Mouse (Mus musculus): ENCODE measurements at regions not wholly inside any gene's neighbourhood (a gene's known extent, or its start where the extent isn't known, plus 50 kb on each side); places are given as distances from the start of the nearest gene placed in this dataset.

GRCm38 (mm10) chr8:126848369-126849105 is 97.1 kb downstream of the Tomm20 start:
- TF ChIP-seq USF1 (IDR thresholded peaks at IDR 0.05; ENCODE audit: low read depth): no peak
- TF ChIP-seq FOSL1 (IDR thresholded peaks at IDR 0.05; ENCODE audit: insufficient read depth, low read length, poor library complexity, severe bottlenecking): no peak
- TF ChIP-seq CTCF (IDR thresholded peaks at IDR 0.05; ENCODE audit: control insufficient read depth, insufficient read depth, insufficient read length): no peak
- no peak for TF ChIP-seq CEBPB (IDR thresholded peaks at IDR 0.05; ENCODE audit: low read depth)
- TF ChIP-seq MYOD1 (IDR thresholded peaks at IDR 0.05; ENCODE audit: control insufficient read depth, insufficient read length, low read depth): no peak
- TF ChIP-seq MYOG (IDR thresholded peaks at IDR 0.05; ENCODE audit: control insufficient read depth, extremely low read depth, insufficient read length): no peak
- TF ChIP-seq MAX (IDR thresholded peaks at IDR 0.05): no peak
- no peaks in the 10 kb centered on the region for H3K79me2 ChIP-seq (ENCODE audit: control insufficient read depth, insufficient read depth)
- H3K79me3 ChIP-seq (ENCODE audit: low read depth): no peaks in the 10 kb centered on the region
- no peaks in the 10 kb centered on the region for H3K36me3 ChIP-seq (ENCODE audit: control insufficient read depth, insufficient read depth)
- H3K4me3 ChIP-seq (ENCODE audit: insufficient read depth, poor library complexity, severe bottlenecking): no peak overlapping the region
- no peaks in the 10 kb centered on the region for H3K27me3 ChIP-seq (ENCODE audit: control insufficient read depth, insufficient read depth, insufficient read length)
- no peak overlapping the region for H3ac ChIP-seq (ENCODE audit: control insufficient read depth, insufficient read length, low read depth)

- Histone ChIP-seq H3K4me3 (ENCODE audit: insufficient read depth, poor library complexity, severe bottlenecking) (no peak overlapping the region), H3K27me3 (ENCODE audit: control insufficient read depth, insufficient read depth, insufficient read length) (no peaks in the 10 kb centered on the region)
Observed at GRCm38 (mm10) chr8:126847664-126848353, 97.8 kb downstream of the Tomm20 start.

GRCm38 (mm10) chr8:126846188-126846565 is 99.5 kb downstream of the Tomm20 start:
- TF ChIP-seq USF1 (IDR thresholded peaks at IDR 0.05; ENCODE audit: low read depth) (no peak), MYOG (IDR thresholded peaks at IDR 0.05; ENCODE audit: control insufficient read depth, extremely low read depth, insufficient read length) (no peak), CTCF (IDR thresholded peaks at IDR 0.05; ENCODE audit: control insufficient read depth, insufficient read depth, insufficient read length) (no peak), CEBPB (IDR thresholded peaks at IDR 0.05; ENCODE audit: low read depth) (no peak), FOSL1 (IDR thresholded peaks at IDR 0.05; ENCODE audit: insufficient read depth, low read length, poor library complexity, severe bottlenecking) (no peak), MYOD1 (IDR thresholded peaks at IDR 0.05; ENCODE audit: control insufficient read depth, insufficient read length, low read depth) (no peak), MAX (IDR thresholded peaks at IDR 0.05) (no peak)

More at GRCm38 (mm10) chr8:126847664-126848353, 97.8 kb downstream of the Tomm20 start:
- Histone ChIP-seq H3K79me3 (ENCODE audit: low read depth) (no peaks in the 10 kb centered on the region), H3ac (ENCODE audit: control insufficient read depth, insufficient read length, low read depth) (no peak overlapping the region), H3K79me2 (ENCODE audit: control insufficient read depth, insufficient read depth) (no peaks in the 10 kb centered on the region), H3K36me3 (ENCODE audit: control insufficient read depth, insufficient read depth) (no peaks in the 10 kb centered on the region)
- TF ChIP-seq USF1 (IDR thresholded peaks at IDR 0.05; ENCODE audit: low read depth) (no peak), CTCF (IDR thresholded peaks at IDR 0.05; ENCODE audit: control insufficient read depth, insufficient read depth, insufficient read length) (no peak), CEBPB (IDR thresholded peaks at IDR 0.05; ENCODE audit: low read depth) (peak; percentile 30), FOSL1 (IDR thresholded peaks at IDR 0.05; ENCODE audit: insufficient read depth, low read length, poor library complexity, severe bottlenecking) (no peak), MAX (IDR thresholded peaks at IDR 0.05) (peak; percentile 82), MYOG (IDR thresholded peaks at IDR 0.05; ENCODE audit: control insufficient read depth, extremely low read depth, insufficient read length) (no peak), MYOD1 (IDR thresholded peaks at IDR 0.05; ENCODE audit: control insufficient read depth, insufficient read length, low read depth) (peak; percentile 81)

GRCm38 (mm10) chr8:126845530-126846187 is 100.0 kb downstream of the Tomm20 start:
- H3K79me3 ChIP-seq (ENCODE audit: low read depth): no peaks in the 10 kb centered on the region
- no peak for TF ChIP-seq MAX (IDR thresholded peaks at IDR 0.05)
- no peak for TF ChIP-seq CEBPB (IDR thresholded peaks at IDR 0.05; ENCODE audit: low read depth)
- TF ChIP-seq USF1 (IDR thresholded peaks at IDR 0.05; ENCODE audit: low read depth): no peak
- TF ChIP-seq CTCF (IDR thresholded peaks at IDR 0.05; ENCODE audit: control insufficient read depth, insufficient read depth, insufficient read length): no peak
- H3K36me3 ChIP-seq (ENCODE audit: control insufficient read depth, insufficient read depth): no peaks in the 10 kb centered on the region
- H3K27me3 ChIP-seq (ENCODE audit: control insufficient read depth, insufficient read depth, insufficient read length): no peaks in the 10 kb centered on the region
- no peak overlapping the region for H3ac ChIP-seq (ENCODE audit: control insufficient read depth, insufficient read length, low read depth)
- no peak overlapping the region for H3K4me3 ChIP-seq (ENCODE audit: insufficient read depth, poor library complexity, severe bottlenecking)
- no peaks in the 10 kb centered on the region for H3K79me2 ChIP-seq (ENCODE audit: control insufficient read depth, insufficient read depth)

More at GRCm38 (mm10) chr8:126846188-126846565, 99.5 kb downstream of the Tomm20 start:
- no peak overlapping the region for H3K4me3 ChIP-seq (ENCODE audit: insufficient read depth, poor library complexity, severe bottlenecking)
- H3K79me3 ChIP-seq (ENCODE audit: low read depth): no peaks in the 10 kb centered on the region
- H3ac ChIP-seq (ENCODE audit: control insufficient read depth, insufficient read length, low read depth): no peak overlapping the region
- H3K27me3 ChIP-seq (ENCODE audit: control insufficient read depth, insufficient read depth, insufficient read length): no peaks in the 10 kb centered on the region
- H3K79me2 ChIP-seq (ENCODE audit: control insufficient read depth, insufficient read depth): no peaks in the 10 kb centered on the region
- H3K36me3 ChIP-seq (ENCODE audit: control insufficient read depth, insufficient read depth): no peaks in the 10 kb centered on the region

- Histone ChIP-seq H3K27me3 (ENCODE audit: control insufficient read depth, insufficient read depth, insufficient read length) (no peaks in the 10 kb centered on the region), H3K79me2 (ENCODE audit: control insufficient read depth, insufficient read depth) (no peaks in the 10 kb centered on the region), H3ac (ENCODE audit: control insufficient read depth, insufficient read length, low read depth) (no peak overlapping the region), H3K79me3 (ENCODE audit: low read depth) (no peaks in the 10 kb centered on the region), H3K4me3 (ENCODE audit: insufficient read depth, poor library complexity, severe bottlenecking) (no peak overlapping the region), H3K36me3 (ENCODE audit: control insufficient read depth, insufficient read depth) (no peaks in the 10 kb centered on the region)
- TF ChIP-seq CTCF (IDR thresholded peaks at IDR 0.05; ENCODE audit: control insufficient read depth, insufficient read depth, insufficient read length) (no peak), USF1 (IDR thresholded peaks at IDR 0.05; ENCODE audit: low read depth) (no peak), MYOD1 (IDR thresholded peaks at IDR 0.05; ENCODE audit: control insufficient read depth, insufficient read length, low read depth) (no peak), MAX (IDR thresholded peaks at IDR 0.05) (no peak), MYOG (IDR thresholded peaks at IDR 0.05; ENCODE audit: control insufficient read depth, extremely low read depth, insufficient read length) (no peak), CEBPB (IDR thresholded peaks at IDR 0.05; ENCODE audit: low read depth) (no peak), FOSL1 (IDR thresholded peaks at IDR 0.05; ENCODE audit: insufficient read depth, low read length, poor library complexity, severe bottlenecking) (no peak)
Observed at GRCm38 (mm10) chr8:126844627-126845026, 101.0 kb downstream of the Tomm20 start.
